12 mouse cellular contexts compared by ENCODE assay signal in the genomic region with DNA sequence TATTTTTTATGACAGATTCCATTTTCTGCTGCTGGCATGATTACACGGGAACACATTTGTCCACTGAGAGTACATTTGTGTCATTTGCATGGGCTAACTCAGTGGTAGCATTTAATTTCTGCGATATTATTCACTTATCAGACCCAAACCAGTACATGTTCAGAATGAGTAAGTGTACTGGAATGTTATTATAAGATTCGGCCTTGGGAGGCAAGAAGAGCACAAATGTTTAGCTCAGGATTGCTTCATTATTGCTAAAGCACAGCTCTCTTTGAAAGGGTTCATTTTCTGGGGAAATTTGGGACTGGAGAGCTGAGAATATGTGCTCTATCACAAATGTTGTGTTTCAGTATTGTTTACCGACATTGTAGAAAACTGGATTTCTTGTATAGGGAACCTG.
"Had no signal": no experiment of that assay in that cellular context is flagged by ENCODE, and none has a peak within 500 bp of the region (broad histone marks: within the 10 kb centered on the region; RNA-seq: fewer than 3 reads in every experiment).

No protein-coding gene starts in this region.

- H3K4me1 ChIP-seq: limb, embryonic 12.5 days; liver, embryonic 13.5 days; neural tube, embryonic 12.5 days had no signal

- H3K36me3 ChIP-seq: limb, embryonic 12.5 days; liver, embryonic 13.5 days; neural tube, embryonic 12.5 days; stomach, embryonic 15.5 days had no signal

- H3K27ac ChIP-seq: limb, embryonic 12.5 days; liver, embryonic 13.5 days; neural tube, embryonic 12.5 days; stomach, embryonic 15.5 days had no signal

- H3K4me2 ChIP-seq: limb, embryonic 12.5 days; liver, embryonic 13.5 days; neural tube, embryonic 12.5 days; stomach, embryonic 15.5 days had no signal

- H3K27me3 ChIP-seq: limb, embryonic 12.5 days; liver, embryonic 13.5 days; neural tube, embryonic 12.5 days; stomach, embryonic 15.5 days had no signal

- H3K9ac ChIP-seq: limb, embryonic 12.5 days; liver, embryonic 13.5 days; liver, postnatal 0 days; neural tube, embryonic 12.5 days; stomach, embryonic 15.5 days had no signal

- H3K9me3 ChIP-seq: limb, embryonic 12.5 days; liver, embryonic 13.5 days; neural tube, embryonic 12.5 days; stomach, embryonic 15.5 days had no signal

- H3K4me3 ChIP-seq: limb, embryonic 12.5 days; liver, embryonic 13.5 days; myocyte; neural tube, embryonic 12.5 days; stomach, embryonic 15.5 days had no signal

- DNase-seq: kidney, adult 8-10 months; kidney, postnatal 25 days; liver; liver, embryonic 13.5 days; liver, postnatal 0 days; right cerebral cortex, postnatal 14 days; thymus, postnatal 36 days had no signal

- ATAC-seq: intestine, postnatal 0 days; liver, postnatal 0 days had no signal
